Mouse (Mus musculus): ENCODE results near the gene Olfr1500. TPM values are rescaled to one million over a fixed set of nuclear protein-coding genes. Genes with fewer than 3 reads are reported as not detected.

Olfr1500 gene
- not detected for polyA plus RNA-seq (2017; shearing (Covaris generic))

DNA sequence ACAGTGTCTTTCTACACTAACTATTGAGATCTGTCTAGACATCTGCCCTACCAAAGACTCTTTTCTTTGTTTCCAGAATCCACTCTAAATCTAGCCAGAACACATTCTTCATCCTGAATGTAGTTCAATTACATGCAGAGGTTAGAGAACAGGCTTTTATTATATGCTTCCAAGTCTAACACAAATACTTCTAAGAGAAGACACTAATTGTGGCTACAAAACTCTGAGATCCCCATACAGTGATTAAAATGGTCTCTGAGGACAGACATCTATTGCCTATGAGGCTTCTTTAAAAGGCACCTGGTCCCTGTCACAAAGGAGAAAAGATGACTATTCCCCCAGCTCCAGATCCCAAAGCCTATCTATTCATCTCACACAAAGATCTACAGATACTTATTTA is at the start of gene Olfr1500:
Gene Olfr1500 (minus strand): TSS at position 101 of the 400 bp plus-strand sequence.

DNA sequence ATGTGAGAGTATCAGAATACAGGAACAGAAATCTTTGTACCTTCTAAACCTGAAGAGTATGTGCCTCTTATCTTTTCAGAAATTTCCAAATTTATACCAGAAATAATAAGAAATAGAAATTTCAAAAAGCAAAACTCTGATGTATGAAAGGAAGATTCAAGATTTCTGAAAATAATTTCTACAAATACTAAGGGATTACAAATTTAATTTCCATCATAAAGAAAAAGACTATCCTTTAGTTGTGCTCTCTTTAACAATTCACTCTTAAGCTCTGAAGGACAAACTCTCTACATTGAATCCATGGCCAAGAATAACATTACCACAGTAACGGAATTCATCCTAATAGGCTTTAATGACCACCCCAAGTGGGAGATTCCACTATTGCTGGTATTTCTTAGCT is 31.2 kb upstream of the Olfr1500 start, which contains the start of gene Olfr1502:
Gene Olfr1502 (plus strand): TSS at position 301 of the 400 bp plus-strand sequence.

DNA sequence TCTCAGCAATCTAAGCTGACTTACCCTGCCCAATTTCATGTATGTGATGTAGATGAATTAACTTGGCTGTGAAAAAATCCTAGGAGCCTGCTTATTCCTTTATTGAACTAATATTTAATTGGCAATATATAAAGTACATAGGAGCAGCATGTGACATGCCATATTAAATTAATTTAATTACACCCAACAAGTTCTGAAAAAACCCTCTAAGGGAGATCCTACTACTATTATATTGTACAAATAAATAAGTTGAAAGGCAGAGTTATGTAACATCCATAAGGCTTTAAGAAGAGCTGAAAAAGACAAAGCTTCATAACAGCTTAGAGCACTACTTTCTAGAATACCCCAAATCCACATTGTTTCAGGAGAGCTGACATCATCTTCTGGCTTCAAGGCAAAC is 20.3 kb upstream of the Olfr1500 start, which contains the start of gene Olfr1501:
Gene Olfr1501 (minus strand): TSS at position 101 of the 400 bp plus-strand sequence.

GRCm38 (mm10) chr19:13819347-13819746 is 10.9 kb downstream of the Olfr1500 start, which contains the start of gene Olfr1499:
TSS of gene Olfr1499 (minus strand) at chr19:13819447.

GRCm38 (mm10) chr19:13798102-13798501 is 32.2 kb downstream of the Olfr1500 start, which contains the start of gene Olfr1497:
TSS of gene Olfr1497 (minus strand) at chr19:13798202.

GRCm38 (mm10) chr19:13777578-13777977 is 52.7 kb downstream of the Olfr1500 start, which contains the start of gene Olfr1496:
TSS of gene Olfr1496 (plus strand) at chr19:13777878.

Other genes with a start within 250 kb of the Olfr1500 start
- gene Olfr1484, start 247.0 kb downstream of the Olfr1500 start, polyA plus RNA-seq (2017; shearing (Covaris generic)): not detected
- gene Olfr1487, start 213.1 kb downstream of the Olfr1500 start, polyA plus RNA-seq (2017; shearing (Covaris generic)): not detected
- gene Olfr1489, start 198.9 kb downstream of the Olfr1500 start, polyA plus RNA-seq (2017; shearing (Covaris generic)): not detected
- gene Olfr1490, start 179.4 kb downstream of the Olfr1500 start, polyA plus RNA-seq (2017; shearing (Covaris generic)): not detected
- gene Olfr1491, start 133.2 kb downstream of the Olfr1500 start, polyA plus RNA-seq (2017; shearing (Covaris generic)): not detected
- gene Olfr1493-ps1, start 107.2 kb downstream of the Olfr1500 start, polyA plus RNA-seq (2017; shearing (Covaris generic)): not detected
- not detected for gene Olfr1494, start 90.8 kb downstream of the Olfr1500 start, polyA plus RNA-seq (2017; shearing (Covaris generic))
- not detected for gene Olfr1495, start 65.9 kb downstream of the Olfr1500 start, polyA plus RNA-seq (2017; shearing (Covaris generic))
- not detected for gene Olfr1496, start 52.6 kb downstream of the Olfr1500 start, polyA plus RNA-seq (2017; shearing (Covaris generic))
- not detected for gene Olfr1497, start 32.3 kb downstream of the Olfr1500 start, polyA plus RNA-seq (2017; shearing (Covaris generic))
- gene Olfr1499, start 11.0 kb downstream of the Olfr1500 start, polyA plus RNA-seq (2017; shearing (Covaris generic)): not detected
- gene Olfr1501, start 20.2 kb upstream of the Olfr1500 start, polyA plus RNA-seq (2017; shearing (Covaris generic)): not detected
- gene Olfr1502, start 31.3 kb upstream of the Olfr1500 start, polyA plus RNA-seq (2017; shearing (Covaris generic)): not detected
- gene Olfr1504, start 67.4 kb upstream of the Olfr1500 start, polyA plus RNA-seq (2017; shearing (Covaris generic)): not detected
- 0.09 TPM for gene Olfr1505, start 83.0 kb upstream of the Olfr1500 start, polyA plus RNA-seq (2017; shearing (Covaris generic))

Measured in inflammation-experienced regulatory T-cells, adult 16 weeks (primary cell).